Mouse (Mus musculus): ENCODE results near the gene Ptp4a2. TPM values are rescaled to one million over a fixed set of nuclear protein-coding genes. Genes with fewer than 3 reads are reported as not detected.
"Not testable (repeated sequence)": the region's sequence is repeated elsewhere in the genome, so short reads cannot be mapped to it uniquely, and the experiment has no call there.

The Ptp4a2 gene
- total and polyA plus RNA-seq, 3 experiments: 37.5 to 712 (median 464) TPM

GRCm38 (mm10) chr4:129853996-129854395, 43.0 kb downstream of the Ptp4a2 start:
- no peaks in the 10 kb centered on the region for H3K9me3 ChIP-seq (replicated peaks)
- H3K27me3 ChIP-seq (ENCODE audit: insufficient read depth, low read length): no peaks in the 10 kb centered on the region
- no peak for ATAC-seq (ENCODE audit: extremely low read depth, insufficient number of reproducible peaks, low FRiP score, poor library complexity, severe bottlenecking)
- no peak for TF ChIP-seq TAL1 (conservative IDR thresholded peaks at IDR 0.05; ENCODE audit: low read depth, low read length)
- TF ChIP-seq GATA1 (IDR thresholded peaks at IDR 0.05; ENCODE audit: borderline replicate concordance, low read length): no peak
- no peak for TF ChIP-seq GATA2 (IDR thresholded peaks at IDR 0.05; ENCODE audit: borderline replicate concordance, low read depth, low read length)
- no peak for TF ChIP-seq CTCF (IDR thresholded peaks at IDR 0.05; ENCODE audit: low read depth, low read length)
- H3K4me1 ChIP-seq (ENCODE audit: insufficient read depth, low read depth, low read length): peaks cover 2% of the 10 kb centered on the region; the same call in 1 of the 2 replicates
- no peak overlapping the region for H3K4me3 ChIP-seq (ENCODE audit: low read depth, low read length)
- peaks cover 74% of the 10 kb centered on the region for H3K36me3 ChIP-seq (replicated peaks)
- DNase-seq (ENCODE audit: low spot score): no peak

- H3K4me3 ChIP-seq (ENCODE audit: low read depth, low read length): no peak overlapping the region
- peaks cover 2% of the 10 kb centered on the region; the same call in 1 of the 2 replicates for H3K4me1 ChIP-seq (ENCODE audit: insufficient read depth, low read depth, low read length)
- no peaks in the 10 kb centered on the region for H3K27me3 ChIP-seq (ENCODE audit: insufficient read depth, low read length)
- H3K36me3 ChIP-seq (replicated peaks): peaks cover 76% of the 10 kb centered on the region
- ATAC-seq (ENCODE audit: extremely low read depth, insufficient number of reproducible peaks, low FRiP score, poor library complexity, severe bottlenecking): no peak
- no peak for DNase-seq (ENCODE audit: low spot score)
- no peak for TF ChIP-seq GATA2 (IDR thresholded peaks at IDR 0.05; ENCODE audit: borderline replicate concordance, low read depth, low read length)
- TF ChIP-seq CTCF (IDR thresholded peaks at IDR 0.05; ENCODE audit: low read depth, low read length): no peak
- no peak for TF ChIP-seq TAL1 (conservative IDR thresholded peaks at IDR 0.05; ENCODE audit: low read depth, low read length)
- no peak for TF ChIP-seq POLR2AphosphoS5 (IDR thresholded peaks at IDR 0.05; ENCODE audit: insufficient replicate concordance, low read depth, low read length)
- no peak for TF ChIP-seq GATA1 (IDR thresholded peaks at IDR 0.05; ENCODE audit: borderline replicate concordance, low read length)
- H3K9me3 ChIP-seq (replicated peaks): no peaks in the 10 kb centered on the region
Measured at GRCm38 (mm10) chr4:129854615-129855014, 43.6 kb downstream of the Ptp4a2 start.

GRCm38 (mm10) chr4:129855051-129855970, 44.3 kb downstream of the Ptp4a2 start:
- no peaks in the 10 kb centered on the region for H3K9me3 ChIP-seq (replicated peaks)
- peaks cover 77% of the 10 kb centered on the region for H3K36me3 ChIP-seq (replicated peaks)
- H3K4me1 ChIP-seq (ENCODE audit: insufficient read depth, low read depth, low read length): peaks cover 2% of the 10 kb centered on the region; the same call in 1 of the 2 replicates
- TF ChIP-seq GATA1 (IDR thresholded peaks at IDR 0.05; ENCODE audit: borderline replicate concordance, low read length): no peak
- no peak for TF ChIP-seq CTCF (IDR thresholded peaks at IDR 0.05; ENCODE audit: low read depth, low read length)
- no peak for TF ChIP-seq POLR2AphosphoS5 (IDR thresholded peaks at IDR 0.05; ENCODE audit: insufficient replicate concordance, low read depth, low read length)
- TF ChIP-seq TAL1 (conservative IDR thresholded peaks at IDR 0.05; ENCODE audit: low read depth, low read length): no peak
- TF ChIP-seq GATA2 (IDR thresholded peaks at IDR 0.05; ENCODE audit: borderline replicate concordance, low read depth, low read length): no peak
- no peak overlapping the region for H3K4me3 ChIP-seq (ENCODE audit: low read depth, low read length)
- ATAC-seq (ENCODE audit: extremely low read depth, insufficient number of reproducible peaks, low FRiP score, poor library complexity, severe bottlenecking): no peak
- no peaks in the 10 kb centered on the region for H3K27me3 ChIP-seq (ENCODE audit: insufficient read depth, low read length)
- no peak for DNase-seq (ENCODE audit: low spot score)

GRCm38 (mm10) chr4:129860456-129860855, 49.4 kb downstream of the Ptp4a2 start:
- Histone ChIP-seq H3K4me3 (ENCODE audit: low read depth, low read length) (no peak overlapping the region), H3K36me3 (replicated peaks) (peaks cover 46% of the 10 kb centered on the region), H3K9me3 (replicated peaks) (no peaks in the 10 kb centered on the region), H3K4me1 (ENCODE audit: insufficient read depth, low read depth, low read length) (no peaks in the 10 kb centered on the region), H3K27me3 (ENCODE audit: insufficient read depth, low read length) (no peaks in the 10 kb centered on the region)
- DNase-seq (ENCODE audit: low spot score): no peak
- no peak for ATAC-seq (ENCODE audit: extremely low read depth, insufficient number of reproducible peaks, low FRiP score, poor library complexity, severe bottlenecking)
- no peak for TF ChIP-seq POLR2AphosphoS5 (IDR thresholded peaks at IDR 0.05; ENCODE audit: insufficient replicate concordance, low read depth, low read length)
- TF ChIP-seq GATA2 (IDR thresholded peaks at IDR 0.05; ENCODE audit: borderline replicate concordance, low read depth, low read length): no peak
- no peak for TF ChIP-seq CTCF (IDR thresholded peaks at IDR 0.05; ENCODE audit: low read depth, low read length)
- no peak for TF ChIP-seq GATA1 (IDR thresholded peaks at IDR 0.05; ENCODE audit: borderline replicate concordance, low read length)
- TF ChIP-seq TAL1 (conservative IDR thresholded peaks at IDR 0.05; ENCODE audit: low read depth, low read length): no peak

GRCm38 (mm10) chr4:129861400-129861799, 50.4 kb downstream of the Ptp4a2 start:
- DNase-seq (ENCODE audit: low spot score): no peak
- no peak overlapping the region for H3K4me3 ChIP-seq (ENCODE audit: low read depth, low read length)
- H3K4me1 ChIP-seq (ENCODE audit: insufficient read depth, low read depth, low read length): no peaks in the 10 kb centered on the region
- TF ChIP-seq POLR2AphosphoS5 (IDR thresholded peaks at IDR 0.05; ENCODE audit: insufficient replicate concordance, low read depth, low read length) (no peak), GATA1 (IDR thresholded peaks at IDR 0.05; ENCODE audit: borderline replicate concordance, low read length) (no peak)
- peaks cover 2% of the 10 kb centered on the region for H3K9me3 ChIP-seq (replicated peaks)
- no peaks in the 10 kb centered on the region for H3K27me3 ChIP-seq (ENCODE audit: insufficient read depth, low read length)
- peaks cover 42% of the 10 kb centered on the region for H3K36me3 ChIP-seq (replicated peaks)
- no peak for ATAC-seq (ENCODE audit: extremely low read depth, insufficient number of reproducible peaks, low FRiP score, poor library complexity, severe bottlenecking)

GRCm38 (mm10) chr4:129862357-129862756, 51.3 kb downstream of the Ptp4a2 start:
- no peak for TF ChIP-seq POLR2AphosphoS5 (IDR thresholded peaks at IDR 0.05; ENCODE audit: insufficient replicate concordance, low read depth, low read length)
- TF ChIP-seq TAL1 (conservative IDR thresholded peaks at IDR 0.05; ENCODE audit: low read depth, low read length): no peak
- TF ChIP-seq CTCF (IDR thresholded peaks at IDR 0.05; ENCODE audit: low read depth, low read length): no peak
- no peak for TF ChIP-seq GATA1 (IDR thresholded peaks at IDR 0.05; ENCODE audit: borderline replicate concordance, low read length)
- no peak for TF ChIP-seq GATA2 (IDR thresholded peaks at IDR 0.05; ENCODE audit: borderline replicate concordance, low read depth, low read length)
- peaks cover 4% of the 10 kb centered on the region for H3K9me3 ChIP-seq (replicated peaks)
- peaks cover 39% of the 10 kb centered on the region for H3K36me3 ChIP-seq (replicated peaks)
- no peaks in the 10 kb centered on the region for H3K4me1 ChIP-seq (ENCODE audit: insufficient read depth, low read depth, low read length)
- DNase-seq (ENCODE audit: low spot score) (no peak), ATAC-seq (ENCODE audit: extremely low read depth, insufficient number of reproducible peaks, low FRiP score, poor library complexity, severe bottlenecking) (no peak)
- no peak overlapping the region for H3K4me3 ChIP-seq (ENCODE audit: low read depth, low read length)
- H3K27me3 ChIP-seq (ENCODE audit: insufficient read depth, low read length): no peaks in the 10 kb centered on the region

- peaks cover 10% of the 10 kb centered on the region for H3K36me3 ChIP-seq (replicated peaks)
- DNase-seq (ENCODE audit: low spot score); ATAC-seq (ENCODE audit: extremely low read depth, insufficient number of reproducible peaks, low FRiP score, poor library complexity, severe bottlenecking); H3K4me3 ChIP-seq (ENCODE audit: low read depth, low read length); H3K27me3 ChIP-seq (ENCODE audit: insufficient read depth, low read length); H3K9me3 ChIP-seq (replicated peaks); H3K4me1 ChIP-seq (ENCODE audit: insufficient read depth, low read depth, low read length): not testable (repeated sequence)
Measured at GRCm38 (mm10) chr4:129866171-129866570, 55.2 kb downstream of the Ptp4a2 start.
